Mouse (Mus musculus) CD4-positive, CD25-positive, alpha-beta regulatory T cell, adult 4 months (primary cell): ENCODE results near the gene Gpc6. TPM values are rescaled to one million over a fixed set of nuclear protein-coding genes. Genes with fewer than 3 reads are reported as not detected.

Source experiments
- ATAC-seq: one replicate; pipeline ENCODE4 v1.8.0; 2017
- polyA plus RNA-seq, 2 experiments: library from polyadenylated mRNA; unstranded; fragments of 100-300 nt; shearing (Covaris generic); gene quantifications; one replicate each; pipeline ENCODE4 v1.2.1; 2017

The Gpc6 gene
- polyA plus RNA-seq, 2 experiments from 2014 or later: 0.15 TPM; not detected in 1

- no peak for ATAC-seq
These were observed 716.7 kb downstream of the Gpc6 start for GRCm38 (mm10) chr14:117641853-117642252.

- ATAC-seq: no peak
These were observed 718.0 kb downstream of the Gpc6 start for GRCm38 (mm10) chr14:117643069-117643468.

GRCm38 (mm10) chr14:117648199-117648960 is 723.3 kb downstream of the Gpc6 start:
- ATAC-seq: no peak

GRCm38 (mm10) chr14:117650141-117650540 is 725.0 kb downstream of the Gpc6 start:
- no peak for ATAC-seq

GRCm38 (mm10) chr14:117651271-117651670 is 726.2 kb downstream of the Gpc6 start:
- no peak for ATAC-seq

GRCm38 (mm10) chr14:117651938-117652337 is 726.8 kb downstream of the Gpc6 start:
- no peak for ATAC-seq

- ATAC-seq: no peak
These were observed 730.3 kb downstream of the Gpc6 start for GRCm38 (mm10) chr14:117655382-117655781.

- ATAC-seq: no peak
These were observed 734.2 kb downstream of the Gpc6 start for GRCm38 (mm10) chr14:117659198-117659761.

GRCm38 (mm10) chr14:117662261-117662660 is 737.1 kb downstream of the Gpc6 start:
- ATAC-seq: no peak

- ATAC-seq: no peak
These were observed 739.7 kb downstream of the Gpc6 start for GRCm38 (mm10) chr14:117664796-117665195.

- no peak for ATAC-seq
These were observed 741.0 kb downstream of the Gpc6 start for GRCm38 (mm10) chr14:117666126-117666525.

GRCm38 (mm10) chr14:117673541-117673940 is 748.4 kb downstream of the Gpc6 start:
- no peak for ATAC-seq

GRCm38 (mm10) chr14:117674482-117674881 is 749.4 kb downstream of the Gpc6 start:
- no peak for ATAC-seq

- ATAC-seq: no peak
These were observed 754.8 kb downstream of the Gpc6 start for GRCm38 (mm10) chr14:117679926-117680325.

- no peak for ATAC-seq
These were observed 756.3 kb downstream of the Gpc6 start for GRCm38 (mm10) chr14:117681321-117681921.

GRCm38 (mm10) chr14:117683149-117683548 is 758.0 kb downstream of the Gpc6 start:
- ATAC-seq: no peak

- ATAC-seq: no peak
These were observed 764.7 kb downstream of the Gpc6 start for GRCm38 (mm10) chr14:117689848-117690247.

- ATAC-seq: no peak
These were observed 770.5 kb downstream of the Gpc6 start for GRCm38 (mm10) chr14:117695565-117695964.

GRCm38 (mm10) chr14:117700670-117701280 is 775.7 kb downstream of the Gpc6 start:
- ATAC-seq: no peak

GRCm38 (mm10) chr14:117708817-117709216 is 783.7 kb downstream of the Gpc6 start:
- no peak for ATAC-seq

GRCm38 (mm10) chr14:117710463-117710911 is 785.4 kb downstream of the Gpc6 start:
- ATAC-seq: no peak

GRCm38 (mm10) chr14:117712311-117712710 is 787.2 kb downstream of the Gpc6 start:
- ATAC-seq: no peak

- no peak for ATAC-seq
These were observed 789.0 kb downstream of the Gpc6 start for GRCm38 (mm10) chr14:117714165-117714564.
